Mouse (Mus musculus): Measurements from ENCODE around the gene Ddx25.

Ddx25 gene

DNA sequence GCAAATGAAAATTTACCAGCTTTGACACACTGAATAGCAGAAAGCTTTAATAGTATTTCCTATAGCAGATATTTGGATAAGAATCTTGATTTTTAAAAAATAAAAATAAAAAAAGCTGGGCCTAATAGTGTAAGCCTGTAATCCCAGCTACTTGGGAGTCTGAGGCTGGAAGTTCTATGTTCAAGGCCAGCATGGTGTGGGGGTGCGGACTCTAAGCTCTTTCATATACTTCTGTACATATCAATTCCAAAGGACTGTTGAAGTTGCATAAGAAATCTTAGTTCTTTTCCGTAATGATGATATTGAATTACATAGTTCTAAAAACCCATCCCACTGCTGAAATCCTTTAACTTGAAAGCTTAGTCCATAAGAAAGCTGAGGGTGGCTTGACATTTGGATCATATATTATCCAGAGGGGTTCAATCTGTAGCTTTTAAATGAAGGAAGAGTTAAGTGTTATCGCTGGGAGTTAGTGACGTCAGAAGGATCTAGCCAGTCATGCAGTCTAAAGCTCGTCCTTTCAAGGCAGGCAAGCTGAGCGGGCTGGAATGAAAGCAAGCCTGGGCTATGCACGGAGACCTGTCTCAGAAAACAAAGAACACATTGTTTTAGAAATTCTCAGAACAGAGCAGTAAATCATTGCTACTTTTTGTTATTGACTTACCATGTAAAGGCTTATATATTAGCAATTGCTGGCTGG lies 65.1 kb downstream of the Ddx25 start:
- no peak for DNase-seq (ENCODE audit: low spot score)

DNA sequence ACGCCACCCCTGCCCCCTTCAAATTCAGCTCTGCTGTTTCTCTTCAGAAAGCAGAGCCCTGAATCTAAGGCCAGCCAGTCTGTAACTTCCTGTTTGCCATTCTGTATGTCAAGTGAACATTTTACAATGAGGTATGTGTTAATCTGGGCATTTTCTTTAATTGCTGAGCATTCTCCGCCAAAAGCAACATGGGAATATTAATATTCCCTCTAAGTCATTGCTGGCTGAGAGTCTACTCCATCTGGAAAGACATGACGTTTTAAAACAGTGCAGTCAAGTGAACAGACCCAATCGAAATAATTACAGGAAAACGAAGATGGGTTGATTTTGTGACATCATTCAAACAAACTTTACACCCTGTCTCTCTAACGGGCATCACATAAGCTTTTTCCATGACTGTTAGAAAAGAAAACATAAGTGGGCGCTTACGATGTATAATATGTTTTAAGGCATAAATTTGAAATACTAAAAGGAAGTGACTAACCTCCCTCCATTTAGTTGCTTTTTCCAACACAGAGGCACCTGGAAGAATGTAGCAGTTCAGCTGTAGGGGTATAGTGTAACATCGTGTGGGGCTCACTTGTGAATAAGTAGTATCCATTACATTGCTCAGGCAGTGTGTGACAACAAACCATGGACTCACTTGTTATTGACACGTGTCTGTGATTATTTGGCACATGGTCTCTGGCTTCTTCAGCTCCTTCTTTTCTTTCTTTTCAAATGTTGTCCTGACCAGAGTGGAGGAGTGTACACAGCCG lies 67.0 kb downstream of the Ddx25 start:
- DNase-seq (ENCODE audit: low spot score) = no peak

DNA sequence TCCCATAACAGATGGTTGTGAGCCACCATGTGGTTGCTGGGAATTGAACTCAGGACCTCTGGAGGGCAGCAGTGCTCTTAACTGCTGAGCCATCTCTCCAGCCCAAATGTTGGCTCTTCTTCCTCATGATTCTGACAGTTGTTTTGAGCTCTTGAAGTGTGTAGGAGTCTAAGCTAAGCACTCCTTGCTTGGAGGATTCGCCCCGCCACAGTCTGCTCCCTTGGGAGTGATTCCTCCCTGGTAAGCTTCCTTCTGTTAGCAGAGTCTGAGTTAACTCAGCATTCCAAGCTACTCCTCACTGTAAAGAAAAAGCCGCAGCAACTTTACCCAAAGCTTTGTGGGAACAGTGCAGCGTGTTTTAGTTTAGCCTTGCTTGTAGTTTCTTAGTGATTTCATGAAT lies 69.8 kb downstream of the Ddx25 start:
- no peak for DNase-seq (ENCODE audit: low spot score)

Data from testis, postnatal 10 days (tissue).